Mouse (Mus musculus) layer of hippocampus, postnatal 36 days (tissue): ENCODE data around the gene Sat1. TPM values are rescaled to one million over a fixed set of nuclear protein-coding genes. Genes with fewer than 3 reads are reported as not detected.
"Not testable (repeated sequence)": the region's sequence is repeated elsewhere in the genome, so short reads cannot be mapped to it uniquely, and the experiment has no call there.

Experiments
- DNase-seq, 2 experiments: peaks; one replicate each; pipeline ENCODE4 v3.0.0; 2022
- total RNA-seq, 2 experiments: library from RNA; stranded (reverse); gene quantifications; 2 replicates each; pipeline ENCODE4 v1.2.3; 2021

Gene Sat1
- total RNA-seq = 10 to 100 TPM; 66.2 to 67.2 TPM

- DNase-seq = peak; percentile 79 to 87
Observed at GRCm38 (mm10) chrX:155216271-155216670, at the start of gene Sat1. TSS of gene Sat1 (minus strand) at chrX:155216449.

GRCm38 (mm10) chrX:155262915-155263252 lies 46.6 kb upstream of the Sat1 start:
- DNase-seq = no peak

GRCm38 (mm10) chrX:155262235-155262914 lies 46.1 kb upstream of the Sat1 start, which contains the start of gene Acot9:
TSS of gene Acot9 (plus strand) at chrX:155262443.
- DNase-seq = peak; percentile 76 to 89

- no peak for DNase-seq
Observed at GRCm38 (mm10) chrX:155256856-155257255, 40.6 kb upstream of the Sat1 start.

GRCm38 (mm10) chrX:155218277-155218676 lies 2.0 kb upstream of the Sat1 start:
- DNase-seq = no peak

- no peak for DNase-seq
Observed at GRCm38 (mm10) chrX:155215501-155216248, 574 bp downstream of the Sat1 start.

GRCm38 (mm10) chrX:155214291-155215136 lies 1.7 kb downstream of the Sat1 start:
- DNase-seq = no peak

- no peak for DNase-seq
Observed at GRCm38 (mm10) chrX:155208671-155209070, 7.6 kb downstream of the Sat1 start.

GRCm38 (mm10) chrX:155205436-155205835 lies 10.8 kb downstream of the Sat1 start:
- DNase-seq = not testable (repeated sequence)

- no peak for DNase-seq
Observed at GRCm38 (mm10) chrX:155202406-155203305, 13.6 kb downstream of the Sat1 start.

GRCm38 (mm10) chrX:155201799-155202198 lies 14.4 kb downstream of the Sat1 start:
- DNase-seq = no peak

- DNase-seq = no peak
Observed at GRCm38 (mm10) chrX:155194979-155195378, 21.3 kb downstream of the Sat1 start.

DNA sequence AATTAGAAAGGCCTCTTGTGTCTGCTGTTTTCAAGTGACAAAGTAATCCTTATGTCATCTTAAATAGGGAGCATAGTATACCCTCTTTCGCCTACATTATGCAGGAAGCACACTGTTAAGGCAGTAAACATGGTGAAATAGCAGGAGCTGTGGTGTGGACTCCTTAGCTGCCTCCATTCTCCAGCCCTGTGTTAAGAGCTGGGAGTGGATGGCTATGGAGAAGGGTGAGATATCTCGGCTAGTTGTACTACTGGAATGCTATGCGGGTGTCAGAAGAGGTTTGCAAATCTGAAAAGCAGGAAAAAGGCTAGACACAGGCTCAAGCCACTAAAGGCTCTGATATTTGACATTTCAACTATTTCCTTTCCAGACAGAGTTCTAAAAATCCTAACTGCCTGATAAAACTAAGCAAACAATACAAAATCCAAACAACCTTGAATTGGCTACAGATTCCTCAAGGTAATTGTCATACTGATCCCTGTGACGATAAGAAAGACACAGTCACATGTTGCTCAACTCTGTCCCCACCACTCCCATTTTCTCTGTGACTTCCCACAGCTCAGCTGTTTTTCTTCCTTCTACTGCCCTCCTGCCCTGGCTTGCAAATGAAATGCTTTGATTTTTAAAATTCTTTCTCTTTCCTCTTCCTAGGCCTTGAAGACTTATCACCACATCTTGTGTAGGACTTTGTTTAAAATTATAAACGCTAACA lies 22.4 kb downstream of the Sat1 start:
- no peak for DNase-seq

DNA sequence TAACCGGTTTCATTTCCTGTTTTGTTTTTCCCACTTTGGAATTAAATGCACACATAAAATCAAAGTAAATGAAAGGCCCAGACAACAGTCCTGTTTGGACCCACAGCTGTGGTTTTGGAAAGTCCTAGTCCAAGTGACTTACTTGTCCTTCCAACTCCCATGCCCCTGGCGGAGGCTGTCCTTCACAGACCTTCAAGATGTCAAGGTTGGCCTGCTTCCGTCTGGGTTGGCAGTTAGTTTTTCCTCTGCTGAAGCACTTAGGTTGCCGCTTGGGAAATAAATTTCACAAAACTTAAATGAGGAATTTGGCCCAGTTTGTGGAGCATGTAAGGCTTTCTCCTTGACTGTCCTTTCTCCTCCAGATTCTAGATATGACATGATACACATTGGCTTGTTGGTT lies 24.3 kb downstream of the Sat1 start:
- no peak for DNase-seq

DNA sequence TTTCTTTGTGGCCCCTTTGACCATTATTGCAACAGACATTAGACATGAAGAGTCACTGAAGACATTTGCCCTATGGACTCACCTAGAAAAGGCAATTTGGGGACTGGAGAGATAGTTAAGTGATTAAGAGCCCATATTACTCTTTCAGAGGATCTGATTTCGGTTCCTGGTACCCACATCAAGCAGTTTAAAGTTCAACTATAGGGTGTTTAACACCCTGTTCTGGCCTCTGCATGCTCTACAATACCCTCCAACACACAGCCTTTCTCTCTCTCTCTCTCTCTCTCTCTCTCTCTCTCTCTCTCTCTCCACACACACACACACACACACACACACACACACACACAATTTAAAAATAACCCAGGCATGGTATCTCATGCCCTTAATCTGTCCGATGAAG lies 38.6 kb downstream of the Sat1 start:
- no peak for DNase-seq

DNA sequence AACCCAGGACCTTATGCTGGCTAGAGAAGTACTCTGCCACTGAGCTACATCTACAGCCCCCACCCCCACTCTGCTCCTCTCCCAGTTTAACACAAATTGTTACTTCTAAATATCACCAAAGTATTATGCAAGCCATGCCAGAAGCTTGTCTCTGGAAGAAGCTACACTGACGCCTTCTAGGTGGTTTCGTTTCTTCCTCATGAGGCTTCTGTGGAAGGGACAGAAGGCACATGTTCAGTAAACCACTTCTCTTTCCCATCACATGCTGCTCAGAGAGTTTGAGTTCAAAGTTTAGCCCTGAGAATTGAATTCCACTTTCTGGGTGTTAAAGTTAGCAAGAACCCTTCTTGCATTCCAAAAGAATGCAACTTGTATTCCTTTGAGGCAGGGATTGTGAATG lies 39.0 kb downstream of the Sat1 start:
- no peak for DNase-seq

DNA sequence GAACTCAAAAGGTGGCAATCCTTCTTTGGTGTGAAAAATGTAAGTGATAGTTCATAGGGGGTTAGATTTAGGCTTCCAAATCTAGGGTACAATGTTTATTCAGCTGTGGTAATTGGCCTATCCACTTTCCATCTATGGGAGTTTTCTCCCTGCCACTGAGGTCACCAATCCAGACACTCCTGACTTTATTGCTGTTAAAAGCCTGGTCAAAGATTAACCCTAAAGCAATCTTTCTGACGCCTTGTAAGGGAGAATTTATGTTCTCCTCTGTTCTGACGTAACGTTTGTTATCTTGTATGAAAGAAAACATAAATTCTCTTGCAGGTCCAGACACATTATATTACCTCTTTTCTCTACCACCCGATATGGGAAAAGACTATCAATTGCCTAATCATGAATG lies 40.7 kb downstream of the Sat1 start:
- no peak for DNase-seq

DNA sequence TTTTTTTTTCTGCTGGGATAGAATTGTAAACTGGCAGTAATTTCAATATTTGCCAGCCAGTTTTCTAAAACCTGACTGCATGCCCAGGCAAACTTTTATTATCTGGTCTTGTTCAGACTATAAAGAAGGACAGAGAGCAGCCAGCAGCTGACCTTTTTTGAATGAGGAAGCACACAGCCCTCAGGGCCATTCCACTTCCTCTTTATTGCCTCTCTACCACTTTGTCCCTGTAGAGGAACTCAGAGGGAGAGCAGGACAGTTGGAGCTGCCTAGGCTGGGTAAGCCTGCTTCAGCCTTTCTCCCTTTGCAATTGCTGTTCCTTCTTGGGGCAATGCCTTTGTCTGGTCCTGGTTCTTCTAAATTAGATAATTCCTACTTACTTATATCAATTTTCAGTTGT lies 43.9 kb downstream of the Sat1 start:
- DNase-seq = no peak

DNA sequence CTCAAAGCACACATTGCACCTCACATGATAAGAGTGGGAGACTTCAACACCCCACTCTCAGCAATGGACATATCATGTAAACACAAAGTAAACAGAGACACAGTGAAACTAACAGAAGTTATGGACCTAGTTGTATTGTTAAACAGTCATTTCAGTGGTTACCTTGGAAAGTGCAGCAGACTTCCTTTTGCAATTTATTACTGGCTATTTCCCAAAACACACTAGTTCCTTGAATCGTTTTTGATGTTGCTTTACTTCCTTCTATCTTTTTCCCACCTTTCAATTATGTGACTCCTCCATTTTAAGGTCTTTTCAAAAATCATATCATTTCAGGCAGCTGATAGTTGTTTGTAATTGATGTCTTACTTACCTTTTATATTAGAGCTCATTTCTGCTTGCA lies 44.5 kb downstream of the Sat1 start:
- DNase-seq = no peak

DNA sequence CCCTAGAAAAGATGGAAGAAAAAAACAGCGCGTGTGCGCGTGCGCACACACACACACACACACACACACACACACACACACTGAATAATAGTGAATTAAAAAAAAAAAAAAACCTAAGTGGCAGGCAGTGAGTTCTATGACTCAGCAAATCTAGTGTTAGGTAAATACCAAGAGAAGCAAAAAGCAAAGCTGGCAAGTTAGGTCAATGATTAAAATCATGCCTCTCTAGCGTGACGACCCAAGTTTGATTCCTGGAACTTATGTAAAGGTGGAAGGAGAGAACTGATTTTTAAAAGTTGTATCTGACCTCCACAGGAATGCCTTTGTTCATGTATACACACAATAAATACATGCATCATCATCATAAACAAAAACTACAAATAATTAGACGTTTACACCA lies 46.4 kb downstream of the Sat1 start:
- no peak for DNase-seq

- DNase-seq = no peak
Observed at GRCm38 (mm10) chrX:155167667-155168066, 48.6 kb downstream of the Sat1 start.
